15 mouse cellular contexts compared by ENCODE assay signal in the genomic region with DNA sequence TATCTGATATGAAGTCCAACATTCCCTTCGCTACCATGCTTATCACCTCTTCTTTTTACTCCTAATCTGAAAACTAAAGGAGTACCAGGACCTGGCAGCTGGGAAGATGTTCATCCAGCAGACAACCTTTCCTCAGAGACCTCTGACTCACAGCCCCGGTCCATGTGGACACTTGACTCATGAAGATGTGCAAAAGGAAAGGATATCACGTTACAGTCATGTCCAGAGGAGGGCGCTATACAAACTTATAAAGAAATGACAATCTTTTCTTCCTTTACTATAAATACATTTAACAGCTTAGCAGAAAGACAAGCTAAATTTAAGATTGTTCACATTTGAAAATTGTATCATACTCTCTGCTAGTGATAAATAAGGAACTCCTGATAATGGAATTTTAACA. TPM values are rescaled to one million over a fixed set of nuclear protein-coding genes. Genes with fewer than 3 reads are reported as not detected.
DNase-seq lines count a peak whose midpoint lies in the region; ATAC-seq and TF ChIP-seq lines count a peak whose summit lies in the region.
"Had no signal": no experiment of that assay in that cellular context is flagged by ENCODE, and none has a peak within 500 bp of the region (broad histone marks: within the 10 kb centered on the region; RNA-seq: fewer than 3 reads in every experiment).

No protein-coding gene starts in this region.

- no peaks in the 10 kb centered on the region for H3K27me3 ChIP-seq in midbrain, embryonic 14.5 days (ENCODE audit: control insufficient read depth, insufficient read depth, low read length)
- H3K27me3 ChIP-seq in midbrain, embryonic 11.5 days (ENCODE audit: control insufficient read depth, insufficient read depth, low read length), result no peaks in the 10 kb centered on the region
- H3K27me3 ChIP-seq in small intestine, adult 2 months (ENCODE audit: control insufficient read depth, insufficient read depth, low read length), result no peaks in the 10 kb centered on the region
- H3K27me3 ChIP-seq in neural tube, embryonic 15.5 days (replicated peaks), result no peaks in the 10 kb centered on the region

- no peak for DNase-seq in gastrocnemius, adult 2 months
- no peak for DNase-seq in gastrocnemius, postnatal 25 days
- peak; percentile 49 for DNase-seq in midbrain, embryonic 14.5 days
- DNase-seq in midbrain, embryonic 11.5 days (ENCODE audit: low spot score, missing footprints), result no peak
- DNase-seq in MN1 (ENCODE audit: low spot score), result peak; percentile 30
- DNase-seq: cerebellum, adult 9-10 months; liver, postnatal 0 days had no signal

- TF ChIP-seq POLR2A in small intestine, adult 2 months (IDR thresholded peaks at IDR 0.05; ENCODE audit: low read depth, low read length), result no peak

- H3K4me3 ChIP-seq in gastrocnemius, adult 2 months, result no peak overlapping the region
- H3K4me3 ChIP-seq in midbrain, embryonic 14.5 days (replicated peaks; ENCODE audit: low read depth, low read length), result no peak overlapping the region
- no peak overlapping the region for H3K4me3 ChIP-seq in midbrain, embryonic 11.5 days (ENCODE audit: low read depth, low read length)
- H3K4me3 ChIP-seq in small intestine, adult 2 months (ENCODE audit: low read depth, low read length), result no peak overlapping the region
- H3K4me3 ChIP-seq in neural tube, embryonic 15.5 days (replicated peaks), result no peak overlapping the region
- H3K4me3 ChIP-seq: erythroblast, embryonic 14.5 days had no signal

- H3K27ac ChIP-seq in gastrocnemius, adult 2 months, result no peak overlapping the region
- no peak overlapping the region for H3K27ac ChIP-seq in midbrain, embryonic 14.5 days (replicated peaks; ENCODE audit: low read depth, low read length)
- no peak overlapping the region for H3K27ac ChIP-seq in midbrain, embryonic 11.5 days (ENCODE audit: low read depth, low read length)
- H3K27ac ChIP-seq in small intestine, adult 2 months (ENCODE audit: insufficient read depth, low read depth, low read length), result no peak overlapping the region
- H3K27ac ChIP-seq in neural tube, embryonic 15.5 days (replicated peaks), result no peak overlapping the region

- no peak for ATAC-seq in midbrain, embryonic 14.5 days (ENCODE audit: low FRiP score, low TSS enrichment)
- no peak for ATAC-seq in midbrain, embryonic 11.5 days (ENCODE audit: low FRiP score)
- ATAC-seq in neural tube, embryonic 15.5 days (ENCODE audit: low FRiP score), result no peak
- no peak for ATAC-seq in megakaryocyte, adult 5-6 weeks (ENCODE audit: poor library complexity, severe bottlenecking)
- ATAC-seq: liver, postnatal 0 days had no signal

- no peak overlapping the region for H3K9ac ChIP-seq in midbrain, embryonic 14.5 days (replicated peaks; ENCODE audit: low read length)
- H3K9ac ChIP-seq in midbrain, embryonic 11.5 days (ENCODE audit: low read length), result no peak overlapping the region
- no peak overlapping the region for H3K9ac ChIP-seq in neural tube, embryonic 15.5 days (replicated peaks)
- H3K9ac ChIP-seq: liver, postnatal 0 days had no signal

- peak; percentile 47 for TF ChIP-seq CTCF in gastrocnemius, adult 2 months (IDR thresholded peaks at IDR 0.05)
- 0 out of 2 replicates have a peak, but pooled peaks have one; percentile 3 for TF ChIP-seq CTCF in small intestine, adult 2 months (IDR thresholded peaks at IDR 0.05; ENCODE audit: extremely low read depth, insufficient read length, insufficient replicate concordance, low read depth, low read length)

- 82% methylated on average over 4 of the region's 4 CpGs for WGBS in midbrain, embryonic 14.5 days
- 79% methylated on average over 4 of the region's 4 CpGs for WGBS in midbrain, embryonic 11.5 days
- WGBS in small intestine, adult 2 months, result 83% methylated on average over 4 of the region's 4 CpGs
- WGBS in neural tube, embryonic 15.5 days, result 87% methylated on average over 4 of the region's 4 CpGs

- intact Hi-C loops in gastrocnemius, adult 2 months (cut with DNase I), result no loop called here

- no peak overlapping the region for H3K4me2 ChIP-seq in midbrain, embryonic 14.5 days (ENCODE audit: low read length)
- no peak overlapping the region for H3K4me2 ChIP-seq in midbrain, embryonic 11.5 days
- H3K4me2 ChIP-seq in neural tube, embryonic 15.5 days, result no peak overlapping the region

- peaks cover 49% of the 10 kb centered on the region for H3K36me3 ChIP-seq in midbrain, embryonic 14.5 days (ENCODE audit: control insufficient read depth, insufficient read depth, low read length)
- 0 out of 2 replicates have a peak, but pooled peaks cover 4% of the 10 kb centered on the region for H3K36me3 ChIP-seq in midbrain, embryonic 11.5 days (ENCODE audit: control insufficient read depth, insufficient read depth, low read length)
- H3K36me3 ChIP-seq in small intestine, adult 2 months (ENCODE audit: control insufficient read depth, insufficient read depth, low read length), result peaks cover 29% of the 10 kb centered on the region
- H3K36me3 ChIP-seq in neural tube, embryonic 15.5 days, result peaks cover 31% of the 10 kb centered on the region

- H3K4me1 ChIP-seq in midbrain, embryonic 14.5 days (ENCODE audit: control insufficient read depth, insufficient read depth, low read length), result no peaks in the 10 kb centered on the region
- H3K4me1 ChIP-seq in midbrain, embryonic 11.5 days (ENCODE audit: control insufficient read depth, insufficient read depth, low read length), result no peaks in the 10 kb centered on the region
- no peaks in the 10 kb centered on the region for H3K4me1 ChIP-seq in small intestine, adult 2 months (ENCODE audit: control insufficient read depth, insufficient read depth, insufficient read length, low read length)
- no peaks in the 10 kb centered on the region for H3K4me1 ChIP-seq in neural tube, embryonic 15.5 days

- H3K9me3 ChIP-seq in midbrain, embryonic 14.5 days (ENCODE audit: control insufficient read depth, low read length), result no peaks in the 10 kb centered on the region
- H3K9me3 ChIP-seq in midbrain, embryonic 11.5 days (ENCODE audit: control insufficient read depth, low read length), result no peaks in the 10 kb centered on the region
- H3K9me3 ChIP-seq in neural tube, embryonic 15.5 days (replicated peaks), result no peaks in the 10 kb centered on the region

RNA-seq across cellular contexts. Expression of a gene that starts 36.4 kb away (rescaled TPM):
- not detected for total RNA-seq in gastrocnemius, adult 2 months (2021)
- not detected for total RNA-seq in gastrocnemius, postnatal 25 days (2021)
- not detected in 2 replicates for polyA plus RNA-seq in midbrain, embryonic 14.5 days (2014; fragmentation: Nextera tagmentation; extraction: Ambion mirVana)
- polyA plus RNA-seq in midbrain, embryonic 11.5 days (2014; fragmentation: Nextera tagmentation; extraction: Ambion mirVana), result not detected in 2 replicates
- polyA plus RNA-seq in small intestine, adult 2 months (2012; rRNA removed), result not detected in 2 replicates
- not detected in 2 replicates for polyA plus RNA-seq in neural tube, embryonic 15.5 days (2015; fragmentation: Nextera tagmentation; extraction: Ambion mirVana)
- total RNA-seq in megakaryocyte, adult 5-6 weeks (2015), result not detected in 2 replicates
- total RNA-seq in megakaryocyte, adult 5-6 weeks (2017), result not detected in 2 replicates
- total RNA-seq: gastrocnemius, adult 18-20 months; left cerebral cortex, postnatal 10 days; monocyte, adult 5-6 weeks had no signal
- polyA plus RNA-seq: erythroblast, embryonic 14.5 days; kidney, embryonic 16.5 days; liver, postnatal 0 days had no signal

Comparison
In these comparisons a context has a peak if more than half of its experiments do, and no peak if none do; other contexts are left out.
1. DNase-seq: peak in midbrain, embryonic 14.5 days (single experiment) and MN1 (single experiment); none in gastrocnemius, adult 2 months (single experiment), gastrocnemius, postnatal 25 days (single experiment) and midbrain, embryonic 11.5 days (single experiment).